Mouse (Mus musculus): ENCODE data around the gene Glyr1. TPM values are rescaled to one million over a fixed set of nuclear protein-coding genes. Genes with fewer than 3 reads are reported as not detected.

The Glyr1 gene
- polyA plus RNA-seq, 1 experiment from 2014 or later, result 131 TPM

DNA sequence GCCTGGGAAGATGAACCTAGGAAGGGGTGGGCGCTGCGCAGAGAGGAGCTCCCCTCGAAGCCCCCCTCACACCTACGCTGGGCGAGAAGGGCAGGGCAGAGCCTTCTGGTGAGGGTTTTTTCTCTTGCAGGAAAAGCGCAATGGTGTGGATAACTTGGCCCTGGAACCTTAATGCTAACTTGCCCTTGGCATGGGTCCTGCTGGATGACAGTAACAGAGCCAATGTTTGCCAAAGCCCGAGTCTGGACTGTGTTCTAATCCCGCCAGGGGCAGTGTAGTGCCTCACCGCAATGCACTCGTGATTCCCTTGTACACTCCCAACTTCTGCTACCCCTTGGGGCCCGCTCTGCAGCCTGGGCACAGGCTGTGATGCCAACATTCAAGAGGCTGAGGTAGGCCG, 41.6 kb downstream of the Glyr1 start:
- Histone ChIP-seq H3K36me3 (replicated peaks; ENCODE audit: control insufficient read depth, insufficient read depth, low read depth, low read length) (no peaks in the 10 kb centered on the region), H3K9me3 (replicated peaks; ENCODE audit: control insufficient read depth, low read length) (no peaks in the 10 kb centered on the region), H3K27ac (replicated peaks; ENCODE audit: low read depth, low read length) (no peak overlapping the region), H3K9ac (replicated peaks; ENCODE audit: low read length) (no peak overlapping the region), H3K4me2 (ENCODE audit: low read depth, low read length) (no peak overlapping the region), H3K4me1 (ENCODE audit: control insufficient read depth, insufficient read depth, low read length) (no peaks in the 10 kb centered on the region), H3K27me3 (ENCODE audit: control insufficient read depth, insufficient read depth, low read length) (no peaks in the 10 kb centered on the region), H3K4me3 (ENCODE audit: low read depth, low read length) (no peak overlapping the region)
- DNase-seq (ENCODE audit: low spot score), result no peak
- 85% methylated on average over 12 of the region's 12 CpGs for WGBS
- no peak for ATAC-seq (replicated peaks; ENCODE audit: insufficient number of reproducible peaks, low FRiP score, low TSS enrichment, low read depth)

DNA sequence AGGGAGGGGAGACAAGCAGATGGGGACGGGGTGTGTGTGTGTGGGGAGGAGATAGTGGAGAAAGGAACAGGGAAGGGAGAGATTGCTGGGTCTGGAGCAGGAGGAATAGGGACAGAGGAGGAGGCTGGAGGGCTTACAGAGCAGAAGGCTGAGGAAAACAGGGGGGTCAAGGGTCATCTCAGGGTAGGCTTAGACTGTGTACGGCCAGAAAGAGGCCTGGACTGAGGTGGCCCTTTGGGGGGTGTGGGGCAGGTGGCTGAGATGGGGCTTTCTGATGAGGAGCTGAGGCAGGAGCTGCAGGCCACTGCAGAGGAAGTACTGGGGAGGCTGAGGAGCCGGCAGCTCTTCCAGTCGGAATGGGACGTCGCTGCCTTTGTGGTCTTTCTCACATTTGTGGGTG, 42.2 kb downstream of the Glyr1 start:
- ATAC-seq (replicated peaks; ENCODE audit: insufficient number of reproducible peaks, low FRiP score, low TSS enrichment, low read depth), result no peak
- H3K4me1 ChIP-seq (ENCODE audit: control insufficient read depth, insufficient read depth, low read length), result no peaks in the 10 kb centered on the region
- no peak overlapping the region for H3K4me3 ChIP-seq (ENCODE audit: low read depth, low read length)
- no peaks in the 10 kb centered on the region for H3K36me3 ChIP-seq (replicated peaks; ENCODE audit: control insufficient read depth, insufficient read depth, low read depth, low read length)
- no peak overlapping the region for H3K27ac ChIP-seq (replicated peaks; ENCODE audit: low read depth, low read length)
- WGBS, result 45% methylated on average over 6 of the region's 6 CpGs
- H3K4me2 ChIP-seq (ENCODE audit: low read depth, low read length), result no peak overlapping the region
- H3K27me3 ChIP-seq (ENCODE audit: control insufficient read depth, insufficient read depth, low read length), result no peaks in the 10 kb centered on the region
- DNase-seq (ENCODE audit: low spot score), result no peak
- no peak overlapping the region for H3K9ac ChIP-seq (replicated peaks; ENCODE audit: low read length)
- no peaks in the 10 kb centered on the region for H3K9me3 ChIP-seq (replicated peaks; ENCODE audit: control insufficient read depth, low read length)

DNA sequence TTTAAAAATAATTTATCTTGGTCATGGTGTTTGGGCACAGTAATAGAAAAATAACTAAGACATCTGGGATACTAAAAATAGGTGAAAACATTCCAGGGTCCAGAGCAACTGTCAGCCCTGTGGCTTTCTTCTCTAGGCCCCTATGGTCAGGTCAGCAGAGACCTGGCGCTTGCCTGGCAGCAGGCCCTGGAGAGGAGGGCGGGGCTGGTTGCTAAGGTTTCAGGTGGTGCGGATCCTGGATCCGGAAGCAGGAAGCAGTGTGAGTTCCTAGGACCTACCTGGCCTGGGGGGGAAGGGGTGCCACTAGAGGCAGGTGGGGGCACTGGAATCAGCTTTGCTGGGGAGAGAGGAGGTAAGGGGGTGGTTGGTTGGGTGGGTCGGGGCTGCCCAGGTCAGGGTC, 42.6 kb downstream of the Glyr1 start, which contains the start of gene Smim22:
Smim22 (plus strand) TSS at position 222 of the 400 bp plus-strand sequence.
- H3K27ac ChIP-seq (replicated peaks; ENCODE audit: low read depth, low read length), result no peak within 1 kb of the TSS
- ATAC-seq (replicated peaks; ENCODE audit: insufficient number of reproducible peaks, low FRiP score, low TSS enrichment, low read depth), result no peak
- DNase-seq (ENCODE audit: low spot score), result peak; percentile 8
- H3K4me2 ChIP-seq (ENCODE audit: low read depth, low read length), result no peak within 1 kb of the TSS
- no peaks in the 10 kb centered on the region for H3K27me3 ChIP-seq (ENCODE audit: control insufficient read depth, insufficient read depth, low read length)
- H3K36me3 ChIP-seq (replicated peaks; ENCODE audit: control insufficient read depth, insufficient read depth, low read depth, low read length), result no peaks in the 10 kb centered on the region
- WGBS, result 46% methylated on average over 5 of the region's 5 CpGs
- H3K9ac ChIP-seq (replicated peaks; ENCODE audit: low read length), result no peak within 1 kb of the TSS
- no peaks in the 10 kb centered on the region for H3K9me3 ChIP-seq (replicated peaks; ENCODE audit: control insufficient read depth, low read length)
- H3K4me3 ChIP-seq (ENCODE audit: low read depth, low read length), result no peak within 1 kb of the TSS
- H3K4me1 ChIP-seq (ENCODE audit: control insufficient read depth, insufficient read depth, low read length), result no peaks in the 10 kb centered on the region

DNA sequence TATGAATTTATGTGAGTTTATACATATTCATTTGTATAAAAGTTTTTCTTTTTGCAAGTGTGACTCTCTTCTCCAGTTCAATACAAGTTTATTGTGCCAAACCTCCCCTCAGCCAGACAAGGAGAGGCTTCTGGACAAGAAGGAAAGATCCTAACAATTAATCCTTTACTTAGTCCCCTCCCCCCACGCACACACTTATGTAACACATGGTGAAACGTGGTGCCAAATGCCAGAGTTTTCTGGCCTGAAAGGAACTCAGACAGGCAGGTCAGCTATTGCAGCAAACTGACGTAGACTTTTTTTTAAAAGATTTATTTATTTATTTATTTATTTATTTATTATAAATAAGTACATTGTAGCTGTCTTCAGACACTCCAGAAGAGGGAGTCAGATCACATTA, 49.1 kb downstream of the Glyr1 start:
- H3K4me1 ChIP-seq (ENCODE audit: control insufficient read depth, insufficient read depth, low read length), result no peaks in the 10 kb centered on the region
- DNase-seq (ENCODE audit: low spot score) (no peak), ATAC-seq (replicated peaks; ENCODE audit: insufficient number of reproducible peaks, low FRiP score, low TSS enrichment, low read depth) (no peak)
- H3K9me3 ChIP-seq (replicated peaks; ENCODE audit: control insufficient read depth, low read length), result no peaks in the 10 kb centered on the region
- H3K36me3 ChIP-seq (replicated peaks; ENCODE audit: control insufficient read depth, insufficient read depth, low read depth, low read length), result no peaks in the 10 kb centered on the region
- no peaks in the 10 kb centered on the region for H3K27me3 ChIP-seq (ENCODE audit: control insufficient read depth, insufficient read depth, low read length)
- H3K4me2 ChIP-seq (ENCODE audit: low read depth, low read length), result no peak overlapping the region
- no peak overlapping the region for H3K4me3 ChIP-seq (ENCODE audit: low read depth, low read length)
- no peak overlapping the region for H3K9ac ChIP-seq (replicated peaks; ENCODE audit: low read length)
- WGBS, result 69% methylated on average over 3 of the region's 3 CpGs
- no peak overlapping the region for H3K27ac ChIP-seq (replicated peaks; ENCODE audit: low read depth, low read length)

DNA sequence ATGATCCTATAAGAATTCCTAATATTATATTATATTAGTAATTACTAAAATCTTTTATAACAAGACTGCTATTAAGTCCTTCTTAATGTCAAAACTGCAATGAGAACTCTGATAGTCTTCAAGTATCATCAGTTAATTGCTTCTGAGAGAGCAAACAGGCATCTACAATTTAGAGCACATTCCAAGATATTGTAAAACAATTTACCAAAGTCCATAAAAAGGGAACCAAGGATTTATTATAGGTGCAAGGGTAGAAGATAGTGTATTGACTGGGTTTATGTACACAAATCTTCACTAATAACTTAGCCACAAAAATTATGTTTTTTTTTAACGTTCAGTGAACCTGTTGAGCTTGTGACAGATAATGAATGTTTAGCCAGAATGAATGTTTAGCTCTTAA, 50.7 kb downstream of the Glyr1 start:
- H3K4me3 ChIP-seq (ENCODE audit: low read depth, low read length), result no peak overlapping the region
- H3K4me2 ChIP-seq (ENCODE audit: low read depth, low read length), result no peak overlapping the region
- no peaks in the 10 kb centered on the region for H3K36me3 ChIP-seq (replicated peaks; ENCODE audit: control insufficient read depth, insufficient read depth, low read depth, low read length)
- WGBS, result 76% methylated on average over 1 of the region's 1 CpGs
- H3K27ac ChIP-seq (replicated peaks; ENCODE audit: low read depth, low read length), result no peak overlapping the region
- no peaks in the 10 kb centered on the region for H3K4me1 ChIP-seq (ENCODE audit: control insufficient read depth, insufficient read depth, low read length)
- ATAC-seq (replicated peaks; ENCODE audit: insufficient number of reproducible peaks, low FRiP score, low TSS enrichment, low read depth) (no peak), DNase-seq (ENCODE audit: low spot score) (no peak)
- H3K9ac ChIP-seq (replicated peaks; ENCODE audit: low read length), result no peak overlapping the region
- H3K27me3 ChIP-seq (ENCODE audit: control insufficient read depth, insufficient read depth, low read length), result no peaks in the 10 kb centered on the region
- H3K9me3 ChIP-seq (replicated peaks; ENCODE audit: control insufficient read depth, low read length), result no peaks in the 10 kb centered on the region

DNA sequence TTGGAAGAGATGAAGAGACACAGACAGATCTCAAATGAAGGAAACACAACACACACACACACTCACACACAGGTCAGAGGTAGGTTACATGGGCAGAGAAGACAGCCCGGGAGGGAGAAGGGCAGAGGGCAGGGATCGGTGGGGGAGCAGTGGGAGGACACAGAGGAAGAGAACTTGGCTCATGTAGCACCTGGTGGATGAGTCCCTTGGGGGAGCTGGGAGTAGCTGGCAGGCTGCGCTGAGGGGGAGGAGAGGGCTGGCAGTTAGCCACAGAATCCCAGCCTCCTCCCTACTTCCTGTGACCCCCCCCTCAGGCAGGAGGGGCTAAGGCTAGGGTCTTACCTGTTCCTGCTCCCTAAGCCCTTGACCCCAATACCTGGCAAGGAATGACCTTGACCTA, 52.1 kb downstream of the Glyr1 start, which contains the start of gene Sept12:
Sept12 (minus strand) TSS at position 300 of the 400 bp plus-strand sequence.
- Histone ChIP-seq H3K27ac (replicated peaks; ENCODE audit: low read depth, low read length) (no peak within 1 kb of the TSS), H3K4me2 (ENCODE audit: low read depth, low read length) (no peak within 1 kb of the TSS), H3K4me3 (ENCODE audit: low read depth, low read length) (no peak within 1 kb of the TSS), H3K4me1 (ENCODE audit: control insufficient read depth, insufficient read depth, low read length) (no peaks in the 10 kb centered on the region), H3K9me3 (replicated peaks; ENCODE audit: control insufficient read depth, low read length) (no peaks in the 10 kb centered on the region), H3K27me3 (ENCODE audit: control insufficient read depth, insufficient read depth, low read length) (no peaks in the 10 kb centered on the region), H3K9ac (replicated peaks; ENCODE audit: low read length) (no peak within 1 kb of the TSS), H3K36me3 (replicated peaks; ENCODE audit: control insufficient read depth, insufficient read depth, low read depth, low read length) (no peaks in the 10 kb centered on the region)
- ATAC-seq (replicated peaks; ENCODE audit: insufficient number of reproducible peaks, low FRiP score, low TSS enrichment, low read depth) (no peak), DNase-seq (ENCODE audit: low spot score) (no peak)
- WGBS, result 35% methylated on average over 3 of the region's 3 CpGs

DNA sequence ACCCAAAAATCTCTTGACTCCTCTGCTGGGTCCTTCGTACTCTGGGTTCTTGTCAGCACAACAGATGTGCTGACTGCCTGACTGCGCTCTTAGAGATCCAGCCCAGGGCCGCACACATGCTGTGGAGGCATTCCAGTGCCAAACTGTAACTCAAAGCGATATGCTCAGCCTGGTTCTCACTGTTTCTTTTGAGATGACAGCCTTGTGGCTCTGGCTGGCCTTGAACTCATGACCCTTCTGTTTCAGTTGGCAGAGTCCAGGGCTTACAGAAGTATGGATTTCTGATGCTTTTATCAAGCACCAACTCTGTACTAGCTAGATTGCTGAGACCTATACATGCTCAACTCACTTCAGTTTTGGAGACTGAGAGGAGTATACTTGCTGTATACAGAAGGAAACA, 56.4 kb downstream of the Glyr1 start:
- ATAC-seq (replicated peaks; ENCODE audit: insufficient number of reproducible peaks, low FRiP score, low TSS enrichment, low read depth), result no peak
- Histone ChIP-seq H3K9me3 (replicated peaks; ENCODE audit: control insufficient read depth, low read length) (no peaks in the 10 kb centered on the region), H3K36me3 (replicated peaks; ENCODE audit: control insufficient read depth, insufficient read depth, low read depth, low read length) (no peaks in the 10 kb centered on the region), H3K27me3 (ENCODE audit: control insufficient read depth, insufficient read depth, low read length) (no peaks in the 10 kb centered on the region), H3K4me2 (ENCODE audit: low read depth, low read length) (no peak overlapping the region), H3K9ac (replicated peaks; ENCODE audit: low read length) (no peak overlapping the region), H3K4me3 (ENCODE audit: low read depth, low read length) (no peak overlapping the region), H3K4me1 (ENCODE audit: control insufficient read depth, insufficient read depth, low read length) (no peaks in the 10 kb centered on the region), H3K27ac (replicated peaks; ENCODE audit: low read depth, low read length) (no peak overlapping the region)
- 80% methylated on average over 4 of the region's 4 CpGs for WGBS
- DNase-seq (ENCODE audit: low spot score), result no peak

DNA sequence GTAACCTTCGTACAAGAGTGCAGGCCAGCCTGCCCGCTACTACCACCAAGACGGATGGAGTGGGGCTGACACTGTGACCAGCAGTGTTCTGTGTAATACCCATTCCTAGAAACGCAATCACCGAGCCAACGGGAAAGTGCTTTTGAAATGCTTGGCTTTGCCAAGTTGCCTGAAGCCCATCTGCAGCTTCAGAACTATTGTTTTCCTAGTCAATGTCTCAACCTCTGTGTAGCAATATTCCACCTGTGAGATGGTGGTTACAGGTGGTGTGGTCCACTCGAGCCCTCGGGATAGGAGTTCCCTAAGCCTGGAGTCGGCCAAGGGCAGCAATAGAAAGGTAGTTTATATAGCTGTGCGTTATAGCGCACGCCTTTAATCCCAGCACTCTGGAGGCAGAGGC, 64.9 kb downstream of the Glyr1 start:
- Histone ChIP-seq H3K27ac (replicated peaks; ENCODE audit: low read depth, low read length) (no peak overlapping the region), H3K4me1 (ENCODE audit: control insufficient read depth, insufficient read depth, low read length) (no peaks in the 10 kb centered on the region), H3K4me2 (ENCODE audit: low read depth, low read length) (no peak overlapping the region), H3K36me3 (replicated peaks; ENCODE audit: control insufficient read depth, insufficient read depth, low read depth, low read length) (no peaks in the 10 kb centered on the region), H3K9ac (replicated peaks; ENCODE audit: low read length) (no peak overlapping the region), H3K9me3 (replicated peaks; ENCODE audit: control insufficient read depth, low read length) (no peaks in the 10 kb centered on the region), H3K4me3 (ENCODE audit: low read depth, low read length) (no peak overlapping the region), H3K27me3 (ENCODE audit: control insufficient read depth, insufficient read depth, low read length) (no peaks in the 10 kb centered on the region)
- DNase-seq (ENCODE audit: low spot score) (no peak), ATAC-seq (replicated peaks; ENCODE audit: insufficient number of reproducible peaks, low FRiP score, low TSS enrichment, low read depth) (no peak)
- 96% methylated on average over 12 of the region's 12 CpGs for WGBS
